Mouse (Mus musculus): ENCODE results near the gene Tef.

The Tef gene

GRCm38 (mm10) chr15:81830530-81830929 is 28.3 kb downstream of the Tef start:
- no peak for DNase-seq

- peak; percentile 96 to 97 for DNase-seq
Observed at GRCm38 (mm10) chr15:81831136-81831825, 29.1 kb downstream of the Tef start.

- DNase-seq, result no peak
Observed at GRCm38 (mm10) chr15:81832219-81832618, 30.0 kb downstream of the Tef start.

GRCm38 (mm10) chr15:81833481-81833880 is 31.3 kb downstream of the Tef start:
- DNase-seq, result no peak

- no peak for DNase-seq
Observed at GRCm38 (mm10) chr15:81834171-81834841, 32.1 kb downstream of the Tef start.

GRCm38 (mm10) chr15:81835007-81835880 is 33.0 kb downstream of the Tef start:
- DNase-seq, result no peak

GRCm38 (mm10) chr15:81836124-81836821 is 34.1 kb downstream of the Tef start:
- DNase-seq, result peak; percentile 85 to 93

GRCm38 (mm10) chr15:81836966-81837920 is 35.0 kb downstream of the Tef start:
- DNase-seq, result no peak

GRCm38 (mm10) chr15:81838554-81839235 is 36.5 kb downstream of the Tef start:
- no peak for DNase-seq

GRCm38 (mm10) chr15:81839634-81840033 is 37.4 kb downstream of the Tef start:
- peak; percentile 60 to 70 for DNase-seq

- DNase-seq, result no peak
Observed at GRCm38 (mm10) chr15:81840306-81840705, 38.1 kb downstream of the Tef start.

GRCm38 (mm10) chr15:81842275-81842674 is 40.1 kb downstream of the Tef start:
- no peak for DNase-seq

GRCm38 (mm10) chr15:81845033-81845625 is 42.9 kb downstream of the Tef start:
- DNase-seq, result no peak

- peak; percentile 35 to 63 for DNase-seq
Observed at GRCm38 (mm10) chr15:81845724-81846123, 43.5 kb downstream of the Tef start.

GRCm38 (mm10) chr15:81846755-81847154 is 44.5 kb downstream of the Tef start:
- DNase-seq, result no peak

- DNase-seq, result no peak
Observed at GRCm38 (mm10) chr15:81847161-81847560, 44.9 kb downstream of the Tef start.

GRCm38 (mm10) chr15:81847861-81848260 is 45.6 kb downstream of the Tef start:
- DNase-seq, result no peak

- peak; percentile 67 to 76 for DNase-seq
Observed at GRCm38 (mm10) chr15:81848301-81848700, 46.1 kb downstream of the Tef start.

GRCm38 (mm10) chr15:81849104-81849503 is 46.9 kb downstream of the Tef start:
- DNase-seq, result no peak

GRCm38 (mm10) chr15:81850718-81851117 is 48.5 kb downstream of the Tef start:
- DNase-seq, result no peak

- DNase-seq, result no peak
Observed at GRCm38 (mm10) chr15:81851375-81851774, 49.2 kb downstream of the Tef start.
